Mouse (Mus musculus): Measurements from ENCODE around the gene Plekhg1.

GRCm38 (mm10) chr10:3740504-3741388, 582 bp downstream of the Plekhg1 start:
- TF ChIP-seq MAX (IDR thresholded peaks at IDR 0.05; ENCODE audit: low read depth): no peak
- no peak for TF ChIP-seq POLR2A (IDR thresholded peaks at IDR 0.05; ENCODE audit: insufficient read length, low read depth)
- no peak for TF ChIP-seq CEBPB (IDR thresholded peaks at IDR 0.05; ENCODE audit: insufficient read depth, poor library complexity, severe bottlenecking)
- TF ChIP-seq MYOD1 (IDR thresholded peaks at IDR 0.05; ENCODE audit: control insufficient read depth in 1 of 3, insufficient read length in 2 of 3, low read depth in 2 of 3): no peak
- TF ChIP-seq USF1 (IDR thresholded peaks at IDR 0.05; ENCODE audit: low read depth): no peak
- TF ChIP-seq REST (IDR thresholded peaks at IDR 0.05; ENCODE audit: insufficient read depth, insufficient read length): no peak

Measured in myocyte (in vitro differentiated cells).